Mouse (Mus musculus) E14TG2a.4 (cell line): ENCODE measurements at regions not wholly inside any gene's neighbourhood (a gene's known extent, or its start where the extent isn't known, plus 50 kb on each side); places are given as distances from the start of the nearest gene placed in this dataset.

ENCODE experiments used
- H3K27me3 ChIP-seq: 2 replicates; pipeline ENCODE4 v1.6.1; 2014; ENCODE audit warnings: low read length, control low read depth; ENCODE audit not compliant: insufficient read depth
- H3K36me3 ChIP-seq: 2 replicates; pipeline ENCODE4 v1.6.1; 2014; ENCODE audit warnings: low read length, control low read depth; ENCODE audit not compliant: insufficient read depth
- H3K4me1 ChIP-seq: replicated peaks from 2 replicates; pipeline ENCODE4 v1.6.1; 2014; ENCODE audit warnings: low read depth, low read length, control low read depth
- H3K4me3 ChIP-seq: replicated peaks from 2 replicates; pipeline ENCODE4 v1.5.1; 2014; ENCODE audit warnings: mild to moderate bottlenecking, low read length
- H3K9me3 ChIP-seq: 2 replicates; pipeline ENCODE4 v1.6.1; 2014; ENCODE audit warnings: low read length, control low read depth
- CTCF ChIP-seq: conservative IDR thresholded peaks from 2 replicates; pipeline ENCODE4 v1.5.1; 2014; ENCODE audit warnings: low read length
- NANOG ChIP-seq: IDR thresholded peaks from 2 replicates; pipeline ENCODE4 v1.6.1; 2014; ENCODE audit warnings: borderline replicate concordance, low read length, mixed read lengths
- POU5F1 ChIP-seq: IDR thresholded peaks from 2 replicates; pipeline ENCODE4 v1.6.1; 2014; ENCODE audit warnings: low read length, borderline replicate concordance

DNA sequence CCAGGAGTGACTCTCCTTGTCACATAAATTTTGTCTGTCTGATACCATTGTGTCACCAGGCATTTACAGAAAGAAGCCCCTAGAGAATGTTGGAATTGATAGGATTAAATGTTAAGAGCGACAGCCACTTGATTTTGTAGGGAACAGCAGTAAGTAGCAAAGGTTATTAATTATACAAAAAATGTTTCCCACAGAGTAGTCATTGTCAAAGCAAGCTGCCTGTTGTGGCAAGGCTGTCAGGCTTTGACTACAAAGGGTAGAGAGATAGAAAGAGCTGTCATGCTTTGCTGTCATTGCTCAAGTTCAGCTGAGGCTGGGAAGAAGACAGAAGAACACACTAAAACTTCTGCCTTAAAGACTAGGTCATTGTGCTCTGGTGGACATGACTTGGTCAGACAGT lies 193.8 kb downstream of the Gm7361 start:
- Histone ChIP-seq H3K36me3 (no peaks in the 10 kb centered on the region), H3K27me3 (no peaks in the 10 kb centered on the region), H3K4me3 (no peak overlapping the region), H3K9me3 (peaks cover 5% of the 10 kb centered on the region; the same call in 1 of the 2 replicates), H3K4me1 (no peaks in the 10 kb centered on the region)
- TF ChIP-seq POU5F1 (no peak), NANOG (no peak), CTCF (no peak)

DNA sequence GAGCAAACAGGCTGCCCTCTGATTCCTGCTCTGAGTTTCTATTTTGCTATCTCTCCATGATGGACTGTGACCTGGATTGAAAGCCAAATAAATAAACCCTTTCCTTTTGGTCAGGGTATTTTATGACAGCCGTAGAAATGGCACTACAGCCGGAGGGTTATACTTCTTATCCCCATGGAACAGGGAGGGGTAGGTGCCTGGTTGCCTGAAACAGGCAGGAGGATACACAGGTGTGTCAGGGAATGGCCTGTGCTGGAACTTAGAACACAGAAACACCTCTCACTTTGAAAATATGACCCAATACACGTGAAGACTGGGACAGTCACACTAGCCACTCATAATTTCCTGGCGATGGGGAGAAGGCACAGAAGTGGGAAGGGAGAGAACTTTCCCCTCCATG lies 200.1 kb downstream of the Gm7361 start:
- TF ChIP-seq NANOG: no peak
- no peak for TF ChIP-seq POU5F1
- no peak for TF ChIP-seq CTCF
- Histone ChIP-seq H3K27me3 (no peaks in the 10 kb centered on the region), H3K4me1 (no peaks in the 10 kb centered on the region), H3K9me3 (peaks cover under 1% of the 10 kb centered on the region; the same call in 1 of the 2 replicates), H3K4me3 (no peak overlapping the region), H3K36me3 (no peaks in the 10 kb centered on the region)

GRCm38 (mm10) chr5:26466666-26467065 lies 209.2 kb downstream of the Gm7361 start:
- Histone ChIP-seq H3K4me3 (no peak overlapping the region), H3K36me3 (no peaks in the 10 kb centered on the region), H3K4me1 (no peaks in the 10 kb centered on the region), H3K9me3 (no peaks in the 10 kb centered on the region), H3K27me3 (no peaks in the 10 kb centered on the region)
- TF ChIP-seq NANOG: no peak
- TF ChIP-seq POU5F1: no peak
- TF ChIP-seq CTCF: no peak

- Histone ChIP-seq H3K4me1 (no peaks in the 10 kb centered on the region), H3K36me3 (no peaks in the 10 kb centered on the region), H3K9me3 (no peaks in the 10 kb centered on the region), H3K4me3 (no peak overlapping the region), H3K27me3 (no peaks in the 10 kb centered on the region)
- TF ChIP-seq CTCF: no peak
- TF ChIP-seq POU5F1: no peak
- no peak for TF ChIP-seq NANOG
These were observed 228.2 kb downstream of the Gm7361 start for GRCm38 (mm10) chr5:26485726-26486125.

DNA sequence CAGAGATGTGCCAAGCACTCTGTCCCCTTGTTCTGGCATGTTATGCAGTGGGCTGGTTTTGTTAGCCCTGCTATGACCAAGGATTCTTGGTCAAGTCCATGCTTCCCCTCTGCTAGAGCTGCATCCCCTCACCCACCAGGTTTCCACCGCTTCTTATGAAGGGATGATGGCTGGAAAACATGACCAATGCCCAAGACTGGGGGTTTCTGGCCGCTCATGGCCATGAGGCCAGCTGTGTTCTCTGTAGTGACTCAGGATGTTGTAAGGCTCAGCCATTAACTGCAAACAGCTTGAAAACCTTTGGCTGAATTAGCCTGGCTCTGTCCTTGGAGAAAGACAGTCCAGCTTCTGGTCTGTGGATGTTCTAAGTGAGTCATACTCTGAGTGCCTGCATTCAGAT lies 236.5 kb downstream of the Gm7361 start:
- Histone ChIP-seq H3K4me3 (no peak overlapping the region), H3K9me3 (no peaks in the 10 kb centered on the region), H3K36me3 (no peaks in the 10 kb centered on the region), H3K27me3 (no peaks in the 10 kb centered on the region), H3K4me1 (peaks cover 3% of the 10 kb centered on the region; the same call in 1 of the 2 replicates)
- no peak for TF ChIP-seq POU5F1

DNA sequence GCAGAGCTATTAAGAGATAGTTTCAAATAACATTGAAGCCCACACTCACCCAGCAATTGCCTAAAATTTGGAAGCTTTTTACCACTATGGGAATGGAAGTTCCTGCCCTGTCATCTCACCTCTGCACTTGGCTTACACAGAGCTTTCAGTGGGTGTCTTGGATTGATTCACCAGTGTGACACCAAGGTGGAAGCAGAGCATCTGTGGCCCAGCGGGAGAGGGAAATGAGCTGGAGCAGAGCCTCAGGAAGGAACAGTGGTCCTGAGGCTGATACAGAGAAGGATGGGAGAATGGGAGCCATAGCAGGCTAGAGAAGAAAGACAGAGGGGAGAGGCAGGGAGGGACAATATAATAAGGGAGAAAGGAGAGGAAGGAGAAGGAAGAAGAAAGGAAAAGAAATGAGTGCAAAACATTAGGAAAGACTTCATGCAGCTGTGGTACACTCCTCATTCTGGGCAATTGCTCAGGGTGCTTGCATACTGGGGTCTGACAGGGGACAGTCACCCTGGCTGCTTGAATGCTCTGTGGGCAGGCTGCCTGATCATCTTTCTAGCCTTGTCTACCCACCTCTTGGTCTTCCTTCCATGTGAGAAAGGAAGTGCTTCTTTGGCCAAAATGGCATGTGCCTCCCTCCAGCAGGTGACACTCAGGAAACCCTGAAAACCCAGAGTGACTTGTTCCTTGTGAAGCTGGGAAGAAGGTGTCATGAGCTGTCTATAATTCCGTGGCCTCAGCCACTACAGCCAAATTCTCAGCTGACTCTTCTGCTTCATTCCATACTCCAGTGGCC lies 240.3 kb downstream of the Gm7361 start:
- H3K9me3 ChIP-seq: no peaks in the 10 kb centered on the region
- no peaks in the 10 kb centered on the region for H3K36me3 ChIP-seq
- H3K4me3 ChIP-seq: no peak overlapping the region
- H3K27me3 ChIP-seq: no peaks in the 10 kb centered on the region
- TF ChIP-seq POU5F1: no peak
- H3K4me1 ChIP-seq: no peaks in the 10 kb centered on the region

- no peak for TF ChIP-seq NANOG
- no peak for TF ChIP-seq POU5F1
- TF ChIP-seq CTCF: no peak
- peaks cover 9% of the 10 kb centered on the region for H3K9me3 ChIP-seq
- no peak overlapping the region for H3K4me3 ChIP-seq
- peaks cover 14% of the 10 kb centered on the region for H3K4me1 ChIP-seq
- H3K27me3 ChIP-seq: no peaks in the 10 kb centered on the region
- H3K36me3 ChIP-seq: no peaks in the 10 kb centered on the region
These were observed 252.2 kb downstream of the Gm7361 start for GRCm38 (mm10) chr5:26509525-26510168.

DNA sequence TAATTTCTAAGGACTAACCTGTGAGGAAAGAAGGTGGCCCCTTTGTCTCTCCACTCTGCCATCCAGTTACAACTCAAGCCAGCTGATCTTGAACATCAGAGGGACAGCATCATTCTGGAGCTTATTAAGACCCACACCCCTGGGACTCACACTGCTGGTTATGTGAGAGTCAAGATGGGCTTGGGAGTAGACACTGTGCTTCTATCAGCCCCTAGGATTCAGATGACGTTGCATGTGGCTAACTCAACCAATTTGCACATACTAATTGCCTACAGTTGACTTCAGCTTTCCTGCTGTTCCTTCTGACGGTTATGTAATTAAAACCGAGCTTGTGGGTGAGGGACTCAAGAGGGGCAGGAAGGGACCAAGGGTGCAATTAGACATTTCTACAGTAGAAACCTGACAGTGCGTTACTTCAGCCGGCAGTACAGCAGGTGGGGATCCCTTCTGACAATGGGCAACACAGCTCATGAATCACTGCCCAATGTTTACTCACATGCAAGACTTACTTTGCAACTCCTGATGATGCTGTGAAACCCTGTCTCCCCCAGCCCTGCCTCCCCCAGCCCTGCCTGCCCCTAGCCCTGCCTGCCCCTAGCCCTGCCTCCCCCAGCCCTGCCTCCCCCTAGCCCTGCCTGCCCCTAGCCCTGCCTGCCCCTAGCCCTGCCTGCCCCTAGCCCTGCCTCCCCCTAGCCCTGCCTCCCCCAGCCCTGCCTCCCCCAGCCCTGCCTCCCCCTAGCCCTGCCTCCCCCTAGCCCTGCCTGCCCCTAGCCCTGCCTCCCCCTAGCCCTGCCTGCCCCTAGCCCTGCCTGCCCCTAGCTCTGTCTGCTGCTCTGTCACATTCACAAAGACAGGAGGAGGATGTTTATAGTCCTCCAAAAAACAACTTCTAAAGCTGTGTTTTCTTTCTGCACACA lies 255.8 kb downstream of the Gm7361 start:
- H3K4me1 ChIP-seq: peaks cover 16% of the 10 kb centered on the region
- no peaks in the 10 kb centered on the region for H3K27me3 ChIP-seq
- TF ChIP-seq NANOG: no peak
- H3K4me3 ChIP-seq: no peak overlapping the region
- H3K36me3 ChIP-seq: no peaks in the 10 kb centered on the region
- no peaks in the 10 kb centered on the region for H3K9me3 ChIP-seq
